Mouse (Mus musculus): ENCODE data around the gene Ggt6. TPM values are rescaled to one million over a fixed set of nuclear protein-coding genes. Genes with fewer than 3 reads are reported as not detected.

Ggt6 gene
- polyA plus RNA-seq, 1 experiment from 2014 or later, result 6.7 TPM

DNA sequence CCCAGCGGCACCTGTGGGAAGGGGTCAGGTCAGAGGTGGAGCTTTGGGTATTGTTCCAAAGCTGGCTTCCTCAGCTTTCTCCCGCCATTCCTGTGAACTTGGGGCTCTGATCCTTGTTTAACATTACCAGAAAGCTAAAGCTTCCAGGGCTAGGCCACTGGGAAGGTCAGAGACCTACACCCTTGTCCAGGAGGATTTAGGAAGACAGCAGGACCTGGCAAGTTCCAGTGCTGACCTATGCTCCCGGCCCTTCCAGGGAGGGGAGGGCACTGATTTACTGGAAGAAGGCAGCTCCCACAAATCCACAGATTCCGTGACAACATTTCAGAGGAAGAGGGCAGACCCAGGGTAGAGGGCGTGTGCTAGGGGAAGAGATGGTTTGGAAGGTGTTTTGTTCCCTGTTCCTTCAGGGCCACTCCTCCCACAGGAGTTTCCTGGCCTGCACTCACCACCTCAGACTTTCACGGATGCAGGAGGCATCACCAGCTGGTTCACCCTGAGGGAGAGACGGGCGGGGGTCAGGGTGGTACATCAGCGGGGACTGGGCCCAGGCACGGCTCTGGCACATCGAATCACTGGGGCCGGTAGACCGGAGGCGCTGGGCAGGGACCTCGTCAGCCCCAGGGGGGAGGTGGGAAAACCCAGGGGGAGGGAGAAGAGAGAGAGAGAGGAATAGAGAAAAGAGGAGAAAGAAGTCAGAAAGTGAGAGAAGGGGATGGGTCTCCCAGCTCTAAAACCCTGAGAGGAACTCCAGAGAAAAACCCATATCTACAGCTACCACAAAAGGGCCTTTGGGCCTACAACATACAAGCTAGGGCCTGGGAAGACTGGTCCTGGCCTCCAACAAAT, 18.0 kb downstream of the Ggt6 start:
- DNase-seq (ENCODE audit: low spot score) (no peak), ATAC-seq (replicated peaks; ENCODE audit: low FRiP score, low TSS enrichment, low read depth) (no peak)
- Histone ChIP-seq H3K4me1 (replicated peaks; ENCODE audit: control insufficient read depth, insufficient read depth, low read length) (peaks cover 10% of the 10 kb centered on the region; the same call in 1 of the 2 replicates), H3K4me2 (ENCODE audit: low read length) (no peak overlapping the region), H3K9me3 (ENCODE audit: control insufficient read depth, low read length) (no peaks in the 10 kb centered on the region), H3K4me3 (ENCODE audit: low read depth, low read length) (no peak overlapping the region), H3K36me3 (ENCODE audit: control insufficient read depth, insufficient read depth, low read length) (peaks cover 46% of the 10 kb centered on the region), H3K9ac (ENCODE audit: low read length) (no peak overlapping the region), H3K27me3 (replicated peaks; ENCODE audit: control insufficient read depth, insufficient read depth, low read length) (no peaks in the 10 kb centered on the region), H3K27ac (ENCODE audit: low read depth) (no peak overlapping the region)
- WGBS, result 57% methylated on average over 15 of the region's 15 CpGs

DNA sequence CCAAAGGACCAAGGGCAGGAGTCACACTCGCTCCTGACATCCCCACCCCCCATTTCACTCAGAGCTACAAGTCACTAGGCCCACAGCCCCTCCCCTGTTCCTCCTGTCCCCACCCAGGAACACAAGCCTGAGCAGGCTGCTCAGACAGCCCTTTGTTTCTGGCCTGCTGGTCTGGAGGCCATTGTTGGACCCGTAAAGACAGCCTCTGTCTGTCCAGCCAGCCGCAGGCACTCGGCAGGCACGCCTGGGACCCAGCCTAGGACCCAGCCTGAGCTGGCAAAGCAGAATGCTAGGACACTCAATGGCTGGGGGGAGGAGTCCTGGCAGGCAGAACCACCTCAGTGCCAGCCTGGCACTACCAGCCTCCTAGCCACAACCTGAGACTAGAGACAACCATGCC, 20.4 kb downstream of the Ggt6 start:
- 72% methylated on average over 5 of the region's 5 CpGs for WGBS
- H3K36me3 ChIP-seq (ENCODE audit: control insufficient read depth, insufficient read depth, low read length), result peaks cover 22% of the 10 kb centered on the region
- H3K27me3 ChIP-seq (replicated peaks; ENCODE audit: control insufficient read depth, insufficient read depth, low read length), result no peaks in the 10 kb centered on the region
- H3K9ac ChIP-seq (ENCODE audit: low read length), result no peak overlapping the region
- DNase-seq (ENCODE audit: low spot score) (no peak), ATAC-seq (replicated peaks; ENCODE audit: low FRiP score, low TSS enrichment, low read depth) (no peak; the same call in 1 of the 2 replicates)
- peaks cover 12% of the 10 kb centered on the region; the same call in 1 of the 2 replicates for H3K4me1 ChIP-seq (replicated peaks; ENCODE audit: control insufficient read depth, insufficient read depth, low read length)
- H3K9me3 ChIP-seq (ENCODE audit: control insufficient read depth, low read length), result no peaks in the 10 kb centered on the region
- H3K4me2 ChIP-seq (ENCODE audit: low read length), result no peak overlapping the region
- no peak overlapping the region for H3K4me3 ChIP-seq (ENCODE audit: low read depth, low read length)
- no peak overlapping the region for H3K27ac ChIP-seq (ENCODE audit: low read depth)

DNA sequence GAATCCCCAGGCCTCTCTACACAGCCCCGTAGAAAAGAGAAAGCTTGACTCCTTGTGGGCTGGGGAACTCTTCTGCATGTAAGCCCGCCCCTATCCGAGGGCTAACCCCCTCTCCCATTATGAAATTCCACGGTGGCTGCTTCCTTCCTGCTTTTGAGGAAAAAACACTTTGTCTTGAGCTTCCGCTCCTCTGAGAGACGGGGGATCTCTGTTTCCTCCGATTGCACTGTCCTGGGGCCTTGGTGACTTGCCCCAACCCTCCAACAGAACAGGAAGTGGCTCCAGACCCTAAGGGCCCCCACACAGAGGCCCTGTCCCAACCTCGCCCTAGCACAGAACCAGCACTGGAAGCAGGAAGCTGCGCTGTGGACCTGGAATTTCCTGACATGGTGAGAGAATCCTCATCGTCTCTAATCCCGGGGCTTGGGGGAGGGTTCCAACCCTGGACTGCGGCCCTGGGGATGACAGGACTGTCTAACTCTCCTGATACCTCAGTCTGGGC, 22.7 kb downstream of the Ggt6 start:
- Histone ChIP-seq H3K27me3 (replicated peaks; ENCODE audit: control insufficient read depth, insufficient read depth, low read length) (no peaks in the 10 kb centered on the region), H3K9ac (ENCODE audit: low read length) (no peak overlapping the region), H3K36me3 (ENCODE audit: control insufficient read depth, insufficient read depth, low read length) (no peaks in the 10 kb centered on the region), H3K27ac (ENCODE audit: low read depth) (no peak overlapping the region), H3K4me3 (ENCODE audit: low read depth, low read length) (no peak overlapping the region), H3K4me1 (replicated peaks; ENCODE audit: control insufficient read depth, insufficient read depth, low read length) (peaks cover 12% of the 10 kb centered on the region; the same call in 1 of the 2 replicates), H3K9me3 (ENCODE audit: control insufficient read depth, low read length) (no peaks in the 10 kb centered on the region), H3K4me2 (ENCODE audit: low read length) (peak overlapping the region; percentile 3; the same call in 1 of the 2 replicates)
- 52% methylated on average over 12 of the region's 12 CpGs for WGBS
- no peak for DNase-seq (ENCODE audit: low spot score)
- no peak for ATAC-seq (replicated peaks; ENCODE audit: low FRiP score, low TSS enrichment, low read depth)

DNA sequence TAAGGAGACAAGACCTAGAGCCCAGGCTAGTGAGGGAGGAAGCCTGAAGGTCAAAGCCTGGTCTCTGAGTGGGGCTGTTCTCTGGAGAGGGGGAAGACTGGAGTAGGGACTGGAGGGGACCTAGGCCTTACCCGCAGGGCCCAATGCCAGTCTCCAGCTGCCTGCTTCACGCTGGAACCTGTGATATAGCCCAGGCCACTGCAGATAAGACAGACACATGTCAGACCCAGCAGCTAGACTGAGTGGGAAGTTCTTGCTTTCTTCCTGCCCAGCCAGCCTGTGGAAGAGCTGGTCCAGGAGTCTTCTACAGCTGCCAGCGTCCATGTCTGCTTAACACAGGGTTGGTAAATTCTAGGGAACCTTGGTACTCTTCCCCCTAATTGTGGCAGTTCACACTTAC, 23.2 kb downstream of the Ggt6 start:
- ATAC-seq (replicated peaks; ENCODE audit: low FRiP score, low TSS enrichment, low read depth), result no peak
- Histone ChIP-seq H3K27ac (ENCODE audit: low read depth) (no peak overlapping the region), H3K9me3 (ENCODE audit: control insufficient read depth, low read length) (no peaks in the 10 kb centered on the region), H3K27me3 (replicated peaks; ENCODE audit: control insufficient read depth, insufficient read depth, low read length) (no peaks in the 10 kb centered on the region), H3K4me2 (ENCODE audit: low read length) (peak overlapping the region; percentile 3; the same call in 1 of the 2 replicates), H3K4me3 (ENCODE audit: low read depth, low read length) (no peak overlapping the region), H3K4me1 (replicated peaks; ENCODE audit: control insufficient read depth, insufficient read depth, low read length) (peaks cover 12% of the 10 kb centered on the region; the same call in 1 of the 2 replicates), H3K36me3 (ENCODE audit: control insufficient read depth, insufficient read depth, low read length) (no peaks in the 10 kb centered on the region), H3K9ac (ENCODE audit: low read length) (no peak overlapping the region)
- WGBS, result 69% methylated on average over 3 of the region's 3 CpGs
- no peak for DNase-seq (ENCODE audit: low spot score)

DNA sequence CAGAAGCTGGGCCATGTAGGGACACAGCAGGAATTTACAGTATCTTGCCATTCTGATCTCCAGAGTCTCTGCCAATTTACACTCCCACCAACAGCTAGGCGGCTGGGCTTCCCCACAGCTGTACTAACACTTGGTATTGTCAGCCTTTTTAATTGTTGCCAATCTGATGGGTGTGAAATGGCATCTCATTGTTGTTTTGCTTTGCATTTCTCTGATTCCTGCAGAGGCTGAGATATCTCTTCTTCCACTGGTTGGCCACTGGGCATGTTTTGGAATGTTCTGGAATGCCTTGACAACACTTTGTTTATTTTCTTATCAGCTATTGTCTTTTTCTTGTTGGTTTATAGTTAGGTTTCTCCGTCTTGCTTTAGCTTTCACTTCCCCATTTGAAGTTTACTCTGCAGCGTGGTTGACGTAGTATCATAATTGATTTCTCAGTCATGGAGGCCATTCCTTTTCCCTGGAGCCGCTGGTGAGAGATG, 26.2 kb downstream of the Ggt6 start:
- H3K9me3 ChIP-seq (ENCODE audit: control insufficient read depth, low read length), result no peaks in the 10 kb centered on the region
- H3K27me3 ChIP-seq (replicated peaks; ENCODE audit: control insufficient read depth, insufficient read depth, low read length), result no peaks in the 10 kb centered on the region
- no peaks in the 10 kb centered on the region for H3K36me3 ChIP-seq (ENCODE audit: control insufficient read depth, insufficient read depth, low read length)
- no peak overlapping the region for H3K27ac ChIP-seq (ENCODE audit: low read depth)
- WGBS, result 41% methylated on average over 5 of the region's 5 CpGs
- ATAC-seq (replicated peaks; ENCODE audit: low FRiP score, low TSS enrichment, low read depth) (no peak), DNase-seq (ENCODE audit: low spot score) (no peak)
- H3K4me1 ChIP-seq (replicated peaks; ENCODE audit: control insufficient read depth, insufficient read depth, low read length), result peaks cover 14% of the 10 kb centered on the region; the same call in 1 of the 2 replicates
- no peak overlapping the region for H3K4me3 ChIP-seq (ENCODE audit: low read depth, low read length)
- H3K9ac ChIP-seq (ENCODE audit: low read length), result no peak overlapping the region
- no peak overlapping the region for H3K4me2 ChIP-seq (ENCODE audit: low read length)

DNA sequence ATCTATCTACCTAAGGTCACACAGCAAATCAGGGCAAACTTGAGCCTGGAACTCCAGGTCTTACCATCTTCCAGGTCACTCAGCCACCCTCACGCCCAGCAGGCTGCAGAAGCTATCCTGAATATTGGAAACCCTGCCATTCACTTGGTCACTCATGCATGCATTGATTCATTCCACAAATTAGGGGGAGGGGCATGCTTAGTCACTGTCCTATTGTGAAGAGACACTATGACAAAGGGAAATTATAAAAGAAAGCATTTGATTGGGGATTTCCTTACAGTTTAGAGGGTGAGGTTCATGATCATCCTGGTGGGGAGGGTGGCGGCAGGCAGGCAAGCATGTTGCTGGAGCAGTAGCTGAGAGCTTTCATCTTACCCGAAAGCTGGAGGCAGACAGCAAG, 29.5 kb downstream of the Ggt6 start:
- Histone ChIP-seq H3K4me1 (replicated peaks; ENCODE audit: control insufficient read depth, insufficient read depth, low read length) (peaks cover 27% of the 10 kb centered on the region), H3K27ac (ENCODE audit: low read depth) (no peak overlapping the region), H3K9ac (ENCODE audit: low read length) (no peak overlapping the region), H3K36me3 (ENCODE audit: control insufficient read depth, insufficient read depth, low read length) (no peaks in the 10 kb centered on the region), H3K27me3 (replicated peaks; ENCODE audit: control insufficient read depth, insufficient read depth, low read length) (no peaks in the 10 kb centered on the region), H3K4me3 (ENCODE audit: low read depth, low read length) (no peak overlapping the region), H3K4me2 (ENCODE audit: low read length) (no peak overlapping the region), H3K9me3 (ENCODE audit: control insufficient read depth, low read length) (no peaks in the 10 kb centered on the region)
- WGBS, result 72% methylated on average over 3 of the region's 3 CpGs
- ATAC-seq (replicated peaks; ENCODE audit: low FRiP score, low TSS enrichment, low read depth), result no peak
- no peak for DNase-seq (ENCODE audit: low spot score)

DNA sequence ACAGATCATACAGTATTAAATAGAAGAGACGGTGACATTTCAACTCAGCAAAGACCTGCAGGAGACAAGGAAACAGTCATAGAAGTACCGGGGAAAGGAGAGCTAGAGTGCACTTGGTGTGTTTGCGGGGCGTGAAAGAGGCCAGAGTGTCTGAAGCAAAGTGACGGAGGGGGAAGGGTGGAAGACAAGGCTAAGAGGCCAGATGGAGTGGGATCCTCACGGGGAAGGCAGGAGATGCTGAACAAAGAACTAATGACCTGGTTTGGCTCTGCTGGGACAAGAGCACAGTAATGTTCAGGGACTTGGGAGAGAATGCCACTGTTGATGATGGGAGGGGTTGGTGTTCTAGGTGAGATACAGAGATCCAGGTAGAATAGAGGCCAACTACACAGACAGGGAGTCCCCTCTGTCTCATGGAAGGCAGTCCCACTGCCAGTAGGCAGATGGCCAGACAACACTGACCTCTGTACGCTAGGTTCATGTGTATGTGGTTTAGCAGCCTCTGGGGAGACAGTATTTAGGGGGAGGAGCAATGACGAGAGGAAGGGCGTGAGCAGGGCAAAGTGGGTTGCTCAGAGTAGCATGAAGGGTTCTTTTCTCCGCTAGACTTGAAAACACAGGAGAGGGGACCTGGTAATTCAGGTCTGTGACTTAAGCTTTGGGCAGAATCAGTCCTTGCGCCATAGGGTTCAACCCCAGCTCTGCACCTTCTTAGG, 30.8 kb downstream of the Ggt6 start:
- DNase-seq (ENCODE audit: low spot score), result no peak
- H3K4me1 ChIP-seq (replicated peaks; ENCODE audit: control insufficient read depth, insufficient read depth, low read length), result peaks cover 32% of the 10 kb centered on the region
- H3K4me3 ChIP-seq (ENCODE audit: low read depth, low read length), result no peak overlapping the region
- WGBS, result 53% methylated on average over 11 of the region's 11 CpGs
- peak overlapping the region; percentile 73 for H3K27ac ChIP-seq (ENCODE audit: low read depth)
- no peaks in the 10 kb centered on the region for H3K9me3 ChIP-seq (ENCODE audit: control insufficient read depth, low read length)
- no peak for ATAC-seq (replicated peaks; ENCODE audit: low FRiP score, low TSS enrichment, low read depth)
- H3K36me3 ChIP-seq (ENCODE audit: control insufficient read depth, insufficient read depth, low read length), result no peaks in the 10 kb centered on the region
- no peaks in the 10 kb centered on the region for H3K27me3 ChIP-seq (replicated peaks; ENCODE audit: control insufficient read depth, insufficient read depth, low read length)
- no peak overlapping the region for H3K9ac ChIP-seq (ENCODE audit: low read length)
- peak overlapping the region; percentile 20; the same call in 1 of the 2 replicates for H3K4me2 ChIP-seq (ENCODE audit: low read length)

DNA sequence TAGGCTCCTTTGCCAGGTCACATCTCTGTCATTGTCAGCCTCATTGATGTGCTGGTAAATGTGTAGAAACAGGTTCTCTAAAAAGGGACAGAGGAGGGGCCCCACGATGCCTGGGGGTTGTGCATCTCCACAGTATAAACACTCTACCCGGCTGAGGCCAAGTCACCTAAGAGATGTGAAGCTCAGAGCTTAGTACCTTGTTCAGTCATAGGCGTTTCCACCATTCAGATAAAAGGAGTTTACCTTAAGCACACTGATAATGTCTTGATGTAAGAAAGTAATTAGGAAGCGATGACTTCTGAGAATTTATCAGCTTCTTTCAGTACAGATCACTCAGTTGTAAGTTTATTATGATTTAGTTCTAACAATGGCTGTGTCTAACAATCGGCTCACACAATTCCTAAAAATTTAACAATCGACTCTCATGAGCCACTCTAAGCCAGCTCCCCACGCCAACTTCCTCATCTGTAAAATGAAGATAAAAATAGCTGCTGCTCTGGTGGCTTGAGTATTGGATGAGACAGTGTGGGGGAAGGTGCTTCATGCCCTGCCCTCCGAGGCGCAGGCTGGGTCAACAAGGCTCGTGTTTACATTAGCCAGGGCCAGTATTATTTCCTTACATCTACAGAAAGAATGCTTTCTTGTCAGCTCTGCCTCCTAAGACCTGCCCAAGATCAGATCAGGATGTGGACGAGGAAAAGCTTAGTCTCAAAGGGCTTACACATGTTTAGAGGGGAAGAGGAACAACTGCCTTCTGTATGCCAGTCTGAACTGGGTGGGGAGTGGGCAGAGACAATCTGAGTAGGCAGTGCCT, 31.6 kb downstream of the Ggt6 start:
- no peak overlapping the region for H3K9ac ChIP-seq (ENCODE audit: low read length)
- peak overlapping the region; percentile 73 for H3K27ac ChIP-seq (ENCODE audit: low read depth)
- DNase-seq (ENCODE audit: low spot score) (peak; percentile 62), ATAC-seq (replicated peaks; ENCODE audit: low FRiP score, low TSS enrichment, low read depth) (peak; percentile 87)
- no peaks in the 10 kb centered on the region for H3K36me3 ChIP-seq (ENCODE audit: control insufficient read depth, insufficient read depth, low read length)
- no peak overlapping the region for H3K4me3 ChIP-seq (ENCODE audit: low read depth, low read length)
- H3K4me1 ChIP-seq (replicated peaks; ENCODE audit: control insufficient read depth, insufficient read depth, low read length), result peaks cover 32% of the 10 kb centered on the region
- no peaks in the 10 kb centered on the region for H3K9me3 ChIP-seq (ENCODE audit: control insufficient read depth, low read length)
- H3K27me3 ChIP-seq (replicated peaks; ENCODE audit: control insufficient read depth, insufficient read depth, low read length), result no peaks in the 10 kb centered on the region
- 13% methylated on average over 11 of the region's 11 CpGs for WGBS
- H3K4me2 ChIP-seq (ENCODE audit: low read length), result peak overlapping the region; percentile 20
